Mouse (Mus musculus) heart, adult 2 months (tissue): Measurements from ENCODE around the gene Cfdp1. TPM values are rescaled to one million over a fixed set of nuclear protein-coding genes. Genes with fewer than 3 reads are reported as not detected.

Experiments used
- DNase-seq, 2 experiments: peaks; one replicate each; pipeline ENCODE4 v3.0.0; 2021
- H3K27ac ChIP-seq: fragments of 200-600 bp; 2 replicates; pipeline ENCODE4 v1.8.1; 2022
- H3K27me3 ChIP-seq: fragments of 200-500 bp; 2 replicates; pipeline ENCODE4 v1.6.1; 2012; ENCODE audit warnings: mild to moderate bottlenecking, low read length, inconsistent platforms, mixed read lengths; ENCODE audit not compliant: control insufficient read depth, insufficient read depth
- H3K36me3 ChIP-seq: fragments of 200-500 bp; 2 replicates; pipeline ENCODE4 v1.6.1; 2012; ENCODE audit warnings: low read length, inconsistent platforms; ENCODE audit not compliant: control insufficient read depth, insufficient read depth
- H3K4me1 ChIP-seq: fragments of 200-500 bp; 2 replicates; pipeline ENCODE4 v1.6.1; 2011; ENCODE audit warnings: low read length; ENCODE audit not compliant: control insufficient read depth, insufficient read depth
- H3K4me3 ChIP-seq: fragments of 200-600 bp; 2 replicates; pipeline ENCODE4 v1.8.1; 2022
- H3K79me2 ChIP-seq: fragments of 200-500 bp; replicated peaks from 2 replicates; pipeline ENCODE4 v1.6.1; 2012; ENCODE audit warnings: mild to moderate bottlenecking, inconsistent platforms, low read length, moderate library complexity, mixed read lengths; ENCODE audit not compliant: control insufficient read depth, insufficient read depth
- H3K9ac ChIP-seq: fragments of 200-500 bp; 2 replicates; pipeline ENCODE4 v1.6.1; 2012; ENCODE audit warnings: low read depth, mild to moderate bottlenecking, control low read depth, inconsistent platforms, low read length, mixed read lengths
- CTCF ChIP-seq: fragments of 200-600 bp; IDR thresholded peaks from 2 replicates; pipeline ENCODE4 v1.8.1; 2022; ENCODE audit warnings: antibody characterized with exemption, mild to moderate bottlenecking, moderate library complexity
- EP300 ChIP-seq: fragments of 200-500 bp; IDR thresholded peaks from 2 replicates; pipeline ENCODE4 v1.6.1; 2011; ENCODE audit warnings: low read depth, low read length, control low read depth; ENCODE audit not compliant: insufficient read depth
- POLR2A ChIP-seq: fragments of 200-500 bp; IDR thresholded peaks from 2 replicates; pipeline ENCODE4 v1.6.1; 2011; ENCODE audit warnings: mild to moderate bottlenecking, low read depth, low read length, control low read depth; ENCODE audit not compliant: insufficient read depth
- WGBS: fragments of 180-500 bp; shearing (Covaris S2); methylation state at CpG from one replicate; pipeline ENCODE4 v1.1.7; 2018; 5-methylcytosine and 5-hydroxymethylcytosine counted together
- intact Hi-C: fragments of 180-260 bp; cut with DNase I; formaldehyde crosslinking; loops from one replicate; pipeline ENCODE4 v1.15.1; 2025
- polyA plus RNA-seq: library from polyadenylated mRNA; depleted of rRNA; stranded (reverse); fragments of >200 nt; gene quantifications from 2 replicates; pipeline ENCODE4 v1.2.3, GENCODE M21; 2012
- total RNA-seq, 2 experiments: library from RNA; stranded (reverse); gene quantifications; 2 replicates each; pipeline ENCODE4 v1.2.3; 2021

The Cfdp1 gene
- total and polyA plus RNA-seq, 3 experiments: 5.6 to 34.4 (median 32.7) TPM

GRCm38 (mm10) chr8:111877711-111878110, 23.6 kb upstream of the Cfdp1 start:
- WGBS: 67% methylated on average over 9 of the region's 9 CpGs
- no peaks in the 10 kb centered on the region for H3K79me2 ChIP-seq
- intact Hi-C loops: loop anchor here (2.0 kb wide), 1 partner anchor 199 kb away; no protein-coding TSS in a partner anchor
- H3K4me3 ChIP-seq: no peak overlapping the region
- no peaks in the 10 kb centered on the region for H3K36me3 ChIP-seq
- no peak for DNase-seq
- no peak overlapping the region for H3K9ac ChIP-seq
- no peak for TF ChIP-seq CTCF
- TF ChIP-seq EP300: no peak
- no peak for TF ChIP-seq POLR2A
- H3K4me1 ChIP-seq: peaks cover 3% of the 10 kb centered on the region
- H3K27me3 ChIP-seq: no peaks in the 10 kb centered on the region
- H3K27ac ChIP-seq: no peak overlapping the region

- WGBS: under 1% methylated on average over 53 of the region's 53 CpGs
- DNase-seq: peak; percentile 96 to 98
- peak within 1 kb of the TSS; percentile 93 for H3K27ac ChIP-seq
- peak within 1 kb of the TSS; percentile 77 for H3K9ac ChIP-seq
- H3K36me3 ChIP-seq: no peaks in the 10 kb centered on the region
- no peaks in the 10 kb centered on the region for H3K27me3 ChIP-seq
- peak within 1 kb of the TSS; percentile 92 for H3K4me3 ChIP-seq
- peaks cover 3% of the 10 kb centered on the region for H3K4me1 ChIP-seq
- H3K79me2 ChIP-seq: no peaks in the 10 kb centered on the region
- TF ChIP-seq EP300 (0 out of 2 replicates have a peak, but pooled peaks have one; percentile 25), POLR2A (peak; percentile 94), CTCF (peak; percentile 97)
- intact Hi-C loops: loop anchor here (1.0 to 2.0 kb wide), 2 partner anchors 21 to 198 kb away; no protein-coding TSS in a partner anchor
Measured at GRCm38 (mm10) chr8:111876355-111876948, 22.4 kb upstream of the Cfdp1 start, which contains the start of gene Tmem170. Gene Tmem170 (minus strand): TSS chr8:111876750.

GRCm38 (mm10) chr8:111875758-111876157, 21.7 kb upstream of the Cfdp1 start:
- Histone ChIP-seq H3K4me3 (peak overlapping the region; percentile 92), H3K79me2 (no peaks in the 10 kb centered on the region), H3K9ac (peak overlapping the region; percentile 77), H3K27me3 (no peaks in the 10 kb centered on the region), H3K4me1 (peaks cover 3% of the 10 kb centered on the region), H3K27ac (peak overlapping the region; percentile 93), H3K36me3 (no peaks in the 10 kb centered on the region)
- 10% methylated on average over 9 of the region's 9 CpGs for WGBS
- intact Hi-C loops: loop anchor here (1.0 to 2.0 kb wide), 2 partner anchors 20 to 197 kb away; no protein-coding TSS in a partner anchor
- TF ChIP-seq CTCF (no peak), POLR2A (no peak), EP300 (no peak)
- DNase-seq: peak; percentile 17 to 36

- Histone ChIP-seq H3K9ac (no peak overlapping the region), H3K4me3 (no peak overlapping the region), H3K4me1 (peaks cover 2% of the 10 kb centered on the region; the same call in 1 of the 2 replicates), H3K27me3 (no peaks in the 10 kb centered on the region), H3K79me2 (no peaks in the 10 kb centered on the region), H3K36me3 (no peaks in the 10 kb centered on the region), H3K27ac (no peak overlapping the region)
- intact Hi-C loops: no loop called here
- no peak for DNase-seq
- WGBS: 77% methylated on average over 3 of the region's 3 CpGs
- no peak for TF ChIP-seq EP300
- no peak for TF ChIP-seq POLR2A
- no peak for TF ChIP-seq CTCF
Measured at GRCm38 (mm10) chr8:111871278-111871677, 17.2 kb upstream of the Cfdp1 start.

GRCm38 (mm10) chr8:111870379-111870778, 16.3 kb upstream of the Cfdp1 start:
- WGBS: 66% methylated on average over 3 of the region's 3 CpGs
- H3K27ac ChIP-seq: no peak overlapping the region
- intact Hi-C loops: no loop called here
- no peak for DNase-seq
- TF ChIP-seq CTCF: no peak
- H3K27me3 ChIP-seq: no peaks in the 10 kb centered on the region
- H3K4me1 ChIP-seq: no peaks in the 10 kb centered on the region
- H3K9ac ChIP-seq: no peak overlapping the region
- no peaks in the 10 kb centered on the region for H3K79me2 ChIP-seq
- no peaks in the 10 kb centered on the region for H3K36me3 ChIP-seq
- H3K4me3 ChIP-seq: no peak overlapping the region

GRCm38 (mm10) chr8:111868664-111869063, 14.6 kb upstream of the Cfdp1 start:
- WGBS: 52% methylated on average over 2 of the region's 2 CpGs
- intact Hi-C loops: no loop called here
- H3K27ac ChIP-seq: no peak overlapping the region

More at GRCm38 (mm10) chr8:111868664-111869063, 14.6 kb upstream of the Cfdp1 start:
- no peak for DNase-seq
- TF ChIP-seq CTCF (no peak), EP300 (no peak), POLR2A (no peak)
- H3K9ac ChIP-seq: no peak overlapping the region
- no peaks in the 10 kb centered on the region for H3K79me2 ChIP-seq
- H3K36me3 ChIP-seq: no peaks in the 10 kb centered on the region
- no peaks in the 10 kb centered on the region for H3K27me3 ChIP-seq
- H3K4me1 ChIP-seq: no peaks in the 10 kb centered on the region
- H3K4me3 ChIP-seq: no peak overlapping the region
